Mouse (Mus musculus): ENCODE results near the gene 0610037L13Rik. TPM values are rescaled to one million over a fixed set of nuclear protein-coding genes. Genes with fewer than 3 reads are reported as not detected.

0610037L13Rik gene
- polyA plus RNA-seq, 1 experiment from 2014 or later: 105 TPM

Other genes starting within 250 kb of the 0610037L13Rik start
- 19.1 and 23.3 TPM in 2 replicates for gene Dmrtb1, start 205.6 kb upstream of the 0610037L13Rik start, polyA plus RNA-seq (2016; fragmentation: Nextera tagmentation; extraction: Ambion mirVana)
- 47.6 and 53.9 TPM in 2 replicates for gene Lrp8, start 87.6 kb upstream of the 0610037L13Rik start, polyA plus RNA-seq (2016; fragmentation: Nextera tagmentation; extraction: Ambion mirVana)
- gene Magoh, start 10.1 kb upstream of the 0610037L13Rik start, polyA plus RNA-seq (2016; fragmentation: Nextera tagmentation; extraction: Ambion mirVana): 169 and 182 TPM in 2 replicates
- 26.5 and 30.0 TPM in 2 replicates for gene Cpt2, start 33.8 kb downstream of the 0610037L13Rik start, polyA plus RNA-seq (2016; fragmentation: Nextera tagmentation; extraction: Ambion mirVana)
- not detected in 2 replicates for gene Slc1a7, start 78.5 kb downstream of the 0610037L13Rik start, polyA plus RNA-seq (2016; fragmentation: Nextera tagmentation; extraction: Ambion mirVana)
- gene Podn, start 206.6 kb downstream of the 0610037L13Rik start, polyA plus RNA-seq (2016; fragmentation: Nextera tagmentation; extraction: Ambion mirVana): 0.10 and 0.20 TPM in 2 replicates